Mouse (Mus musculus) ovary, postnatal 36 days (tissue): Measurements from ENCODE around the gene Ttc7b.

Experiments
- DNase-seq: peaks from one replicate; pipeline ENCODE4 v3.0.0; 2022; ENCODE audit warnings: low spot score, mixed read lengths

Ttc7b gene

DNA sequence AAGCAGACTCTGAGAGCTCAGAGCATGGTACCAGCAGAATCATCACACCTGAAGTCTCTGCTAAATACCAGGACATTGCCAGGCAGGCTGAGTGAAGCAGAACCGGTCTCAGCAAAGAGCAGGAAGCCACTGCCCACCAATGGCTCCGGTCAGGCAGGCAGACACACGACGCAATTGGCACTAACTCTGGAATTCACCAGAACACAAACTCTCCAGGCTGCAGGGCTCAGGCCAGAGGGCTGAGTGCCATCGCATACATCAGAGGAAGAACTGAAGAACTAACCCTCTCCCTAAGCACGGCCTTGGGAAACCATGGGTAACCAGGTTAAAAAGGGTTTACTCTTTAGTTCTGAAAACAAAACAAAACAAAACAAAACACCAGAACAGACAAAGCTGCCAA is 73.5 kb downstream of the Ttc7b start:
- DNase-seq, result no peak

DNA sequence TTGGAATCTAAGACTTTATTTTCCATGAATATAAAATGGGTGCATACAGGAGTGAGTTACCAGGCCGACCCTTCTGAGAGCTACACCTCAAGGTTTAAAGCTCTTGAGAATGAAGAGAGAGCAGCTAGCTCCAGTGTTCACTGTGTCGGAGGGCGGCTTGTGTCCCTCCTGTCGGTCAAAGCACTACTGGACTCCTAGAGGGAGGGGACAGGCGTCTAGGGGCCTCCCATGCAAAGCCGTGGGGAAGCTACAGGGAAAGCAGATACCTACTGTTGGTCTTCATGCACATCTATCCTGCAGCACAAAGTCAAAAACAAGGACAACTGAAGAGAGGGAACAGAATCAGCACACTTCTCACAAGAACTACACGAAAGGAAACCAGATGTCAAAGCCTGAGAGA is 74.9 kb downstream of the Ttc7b start:
- no peak for DNase-seq

DNA sequence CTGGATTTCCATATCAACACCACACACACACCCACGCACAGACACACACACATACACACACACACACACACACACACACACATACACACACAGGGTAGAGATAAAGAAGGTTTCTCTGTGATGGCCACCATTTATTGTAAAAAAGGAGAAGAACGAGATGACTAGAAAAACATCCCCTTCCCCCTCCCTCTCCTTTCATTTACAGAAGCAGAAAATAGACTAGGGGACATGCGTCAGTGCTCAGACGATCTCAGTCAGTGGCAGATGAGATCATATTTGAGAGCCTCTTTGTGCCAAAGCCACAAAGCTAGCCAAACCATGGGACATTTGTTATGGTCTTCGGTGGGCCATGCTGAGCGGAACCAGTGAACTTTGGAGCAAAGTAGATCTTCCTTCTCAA is 75.4 kb downstream of the Ttc7b start:
- DNase-seq, result no peak

DNA sequence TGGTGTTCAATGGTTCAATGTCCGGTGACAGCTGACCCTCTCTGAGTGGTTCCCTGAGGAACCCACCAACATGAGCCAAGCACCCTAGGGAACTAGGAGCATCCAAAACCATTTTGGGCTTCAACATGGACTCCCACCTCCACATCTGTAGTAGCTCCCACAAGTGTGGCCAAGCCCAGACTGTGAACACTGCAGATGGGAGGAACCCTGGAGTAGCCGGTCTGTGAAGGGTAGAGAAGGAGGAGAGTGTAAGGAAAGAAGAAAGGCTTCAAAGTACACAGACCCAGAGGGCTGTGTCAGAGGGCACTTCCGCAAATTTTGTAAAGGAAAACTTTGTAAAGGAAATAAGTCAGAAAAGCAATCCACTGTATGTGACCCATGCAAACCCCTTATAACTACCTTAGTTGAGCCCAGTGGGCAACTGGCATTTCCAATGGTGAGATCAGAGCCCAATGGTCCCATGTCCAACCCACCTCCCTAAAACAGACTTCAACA is 75.9 kb downstream of the Ttc7b start:
- no peak for DNase-seq

DNA sequence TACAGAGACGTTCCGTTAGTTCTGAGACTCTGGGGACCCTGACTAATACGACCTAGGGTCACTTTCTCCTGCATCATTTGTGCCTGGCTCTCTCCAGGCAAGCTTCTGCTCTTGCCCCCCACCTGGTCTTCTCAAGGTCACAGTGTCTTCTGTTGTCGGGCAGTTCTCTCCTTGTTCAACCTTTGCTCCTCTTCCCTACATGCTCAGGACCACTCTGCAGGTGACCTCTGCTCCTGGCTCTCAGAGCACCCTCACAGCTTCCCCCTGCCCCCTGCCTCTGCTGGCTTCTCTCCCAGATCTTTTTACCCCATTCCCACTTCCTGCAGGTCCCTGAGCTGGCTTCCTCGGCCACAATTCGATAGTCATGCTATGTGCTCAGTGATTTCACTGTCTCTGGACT is 77.2 kb downstream of the Ttc7b start:
- DNase-seq, result no peak

DNA sequence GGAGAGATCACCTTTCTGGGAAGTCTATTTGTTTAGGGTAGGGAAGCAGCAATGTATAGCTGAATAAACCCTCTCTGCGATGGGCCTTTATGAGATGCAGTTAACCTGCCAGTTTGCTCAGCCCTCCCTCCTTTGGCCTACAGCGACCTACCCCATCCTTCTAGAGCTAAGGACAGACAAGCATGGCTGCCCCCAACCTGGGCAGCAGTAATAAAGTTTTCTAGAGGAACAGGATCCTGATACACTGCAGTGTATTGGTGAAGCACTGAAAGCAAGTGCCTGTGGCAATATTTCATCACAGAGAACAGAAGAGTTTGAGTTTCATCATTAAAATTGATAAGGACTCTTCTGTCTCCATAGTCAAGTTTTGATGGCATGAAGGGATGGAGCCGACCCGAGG is 79.0 kb downstream of the Ttc7b start:
- no peak for DNase-seq

DNA sequence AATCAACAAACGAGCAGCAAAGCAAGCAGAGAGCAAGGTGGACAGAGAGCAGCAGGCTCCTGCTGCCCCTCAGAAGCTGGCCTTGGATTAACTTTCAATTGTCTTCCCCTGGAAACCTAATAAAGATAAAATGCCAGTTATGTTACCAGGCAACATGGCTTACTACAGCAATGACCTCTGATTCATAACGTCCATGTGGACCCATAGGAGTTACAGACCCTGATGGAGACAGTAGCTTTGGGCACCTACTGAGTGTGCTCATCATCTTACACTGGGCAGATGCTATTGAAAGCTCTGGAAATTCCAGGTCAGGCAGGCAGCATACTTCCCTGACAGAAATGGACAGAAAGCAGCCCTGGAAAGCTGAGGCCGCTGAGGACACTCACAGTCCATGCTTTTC is 80.7 kb downstream of the Ttc7b start:
- no peak for DNase-seq

DNA sequence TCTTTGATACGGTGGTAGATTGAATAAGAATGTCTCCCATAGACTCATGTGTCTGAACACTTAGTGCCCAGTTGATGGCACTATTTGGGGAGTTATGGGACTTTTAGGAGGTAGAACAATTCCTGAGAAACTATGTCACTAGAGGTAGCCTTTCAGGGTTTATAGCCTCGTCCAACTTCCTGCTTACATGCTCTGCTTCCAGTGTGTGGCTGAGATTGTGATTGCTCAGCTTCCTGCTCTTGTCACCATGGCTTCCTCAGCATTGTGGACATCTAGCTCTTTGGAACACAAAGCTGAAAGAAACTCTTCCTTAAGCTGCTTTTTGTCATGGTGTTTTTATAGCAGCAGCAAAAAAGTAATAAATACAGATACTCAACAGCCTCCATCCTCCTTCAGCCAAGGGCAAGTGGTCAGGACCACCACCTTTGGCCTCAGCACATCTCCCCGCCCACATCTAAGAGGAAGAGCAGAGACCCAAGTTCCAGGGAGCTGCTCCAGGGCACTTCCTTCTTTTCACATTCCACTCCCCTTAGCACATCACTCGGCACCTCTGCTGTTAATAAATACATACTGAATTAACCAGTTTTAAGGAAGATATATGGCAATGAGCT is 81.4 kb downstream of the Ttc7b start:
- DNase-seq, result no peak

DNA sequence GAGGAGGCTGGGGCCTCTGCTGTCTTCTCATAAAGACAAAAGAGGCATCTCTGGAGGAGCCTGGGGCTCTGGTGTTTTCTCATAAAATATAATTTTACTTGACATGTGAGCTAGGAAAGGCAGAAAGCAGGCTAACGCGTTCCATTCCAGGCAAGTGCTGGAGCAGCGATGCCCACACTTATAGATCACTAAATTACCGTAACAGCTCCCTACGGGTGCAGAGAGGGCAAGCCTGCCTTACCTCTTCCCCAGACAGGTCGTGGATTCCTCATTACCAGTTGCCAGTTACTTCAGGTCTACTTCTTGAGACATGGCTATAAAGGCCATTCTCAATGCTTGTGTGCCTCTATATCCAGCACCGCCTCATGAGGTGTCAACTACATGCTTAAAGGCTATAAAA is 82.1 kb downstream of the Ttc7b start:
- DNase-seq, result no peak

DNA sequence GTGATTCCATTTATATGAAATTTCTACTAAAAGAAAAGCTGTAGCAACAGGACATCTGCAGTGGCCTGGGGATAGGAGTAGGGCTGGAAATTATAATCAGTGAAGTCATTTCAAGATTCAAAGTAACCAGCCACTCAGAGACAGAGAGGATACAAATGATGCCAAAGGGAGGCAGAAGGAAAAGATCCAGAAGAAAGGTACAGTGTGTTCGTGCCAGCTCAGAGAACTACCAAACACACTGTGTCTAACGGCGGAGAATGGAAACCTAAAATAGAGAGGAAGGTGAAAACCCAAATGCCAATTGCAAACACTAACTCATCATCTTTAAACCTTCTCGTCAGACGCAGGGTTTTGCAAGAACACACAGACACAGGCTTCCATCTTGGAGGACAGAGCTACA is 82.8 kb downstream of the Ttc7b start:
- no peak for DNase-seq

DNA sequence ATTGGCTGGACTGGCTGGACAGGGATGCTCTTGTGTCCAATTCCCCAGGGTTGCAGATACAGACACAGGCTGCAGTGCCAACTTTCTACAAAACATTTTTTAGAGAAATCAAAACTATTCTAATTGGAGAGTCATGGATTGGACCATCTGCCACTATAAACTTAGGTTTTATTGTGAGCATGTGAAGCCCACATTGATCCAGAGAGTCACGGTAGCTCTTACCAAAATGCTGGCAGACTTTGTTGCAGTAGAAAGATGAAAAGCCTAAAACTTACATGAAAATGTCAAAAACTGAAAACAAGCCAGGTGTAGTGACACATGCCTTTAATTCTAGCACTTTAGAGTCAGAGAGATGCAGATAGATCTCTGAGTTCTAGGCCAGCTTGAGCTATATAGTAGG is 84.9 kb downstream of the Ttc7b start:
- DNase-seq, result no peak

DNA sequence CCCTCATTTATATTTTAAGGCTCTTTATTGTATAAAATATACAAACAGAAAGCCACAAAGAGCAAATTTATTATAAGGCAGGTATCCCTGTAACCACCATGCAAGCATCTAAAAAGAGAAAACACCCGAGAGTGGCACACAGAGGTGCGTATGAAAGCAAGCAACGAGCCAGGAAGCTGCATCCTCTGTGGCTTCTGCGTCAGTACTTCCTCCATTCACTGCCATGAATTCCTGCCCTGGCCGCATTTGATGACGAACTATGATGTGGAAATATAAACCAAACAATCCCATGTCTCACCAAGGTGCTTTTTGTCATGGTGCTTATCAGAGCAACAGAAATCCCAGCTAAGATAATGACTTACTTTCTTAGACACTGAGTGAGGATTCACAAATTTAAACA is 88.8 kb downstream of the Ttc7b start:
- no peak for DNase-seq

DNA sequence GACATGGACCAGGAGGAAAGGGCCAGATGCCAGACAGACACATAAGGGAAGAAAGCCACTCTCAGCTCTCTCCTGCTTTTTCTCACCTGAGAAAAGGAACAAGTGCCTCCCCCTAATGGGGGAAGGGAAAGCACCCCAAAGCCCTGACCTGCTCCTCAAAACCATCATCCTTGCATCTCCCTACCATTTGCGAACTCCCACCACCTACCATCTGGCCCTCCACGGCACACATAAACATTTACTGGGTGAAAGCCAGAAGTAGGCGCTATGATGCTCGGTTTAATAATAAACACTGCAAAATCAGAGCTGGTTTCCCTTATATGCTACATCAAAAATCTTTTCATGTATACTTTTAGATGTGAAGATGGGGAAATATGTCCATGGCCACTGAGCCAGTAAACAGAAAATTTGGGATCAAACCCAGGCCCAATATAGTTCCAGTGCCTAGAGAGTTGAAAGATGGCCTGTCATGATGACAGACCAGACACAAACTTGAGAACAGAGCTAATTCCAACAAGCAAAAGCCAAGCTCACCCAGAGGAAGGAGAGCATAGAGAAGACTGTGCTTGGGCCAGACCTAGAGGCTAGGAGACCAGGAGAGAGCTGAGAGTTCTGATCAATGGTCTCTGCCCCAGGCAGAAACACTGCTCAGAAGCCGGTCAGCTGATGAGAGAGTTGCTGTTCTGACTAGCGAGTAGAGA is 91.1 kb downstream of the Ttc7b start:
- DNase-seq, result no peak

DNA sequence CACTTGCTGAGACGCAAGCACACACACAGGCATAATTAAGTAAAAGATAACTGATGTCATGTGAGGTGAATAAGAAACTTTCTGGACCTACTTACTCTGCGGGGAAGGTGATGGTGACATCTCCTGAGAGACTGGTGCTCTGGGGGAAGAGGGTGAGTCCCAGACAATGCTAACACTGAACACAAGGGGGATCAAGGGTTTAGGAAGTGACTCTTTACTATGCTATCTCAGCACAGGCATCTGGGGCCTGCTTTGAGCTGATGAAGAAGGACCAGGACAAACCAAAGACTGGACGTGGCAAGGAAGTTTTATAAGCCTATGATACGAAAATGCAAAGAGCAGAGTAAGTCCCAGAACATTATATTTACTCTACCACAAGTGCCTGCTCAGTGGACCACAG is 92.4 kb downstream of the Ttc7b start:
- no peak for DNase-seq

DNA sequence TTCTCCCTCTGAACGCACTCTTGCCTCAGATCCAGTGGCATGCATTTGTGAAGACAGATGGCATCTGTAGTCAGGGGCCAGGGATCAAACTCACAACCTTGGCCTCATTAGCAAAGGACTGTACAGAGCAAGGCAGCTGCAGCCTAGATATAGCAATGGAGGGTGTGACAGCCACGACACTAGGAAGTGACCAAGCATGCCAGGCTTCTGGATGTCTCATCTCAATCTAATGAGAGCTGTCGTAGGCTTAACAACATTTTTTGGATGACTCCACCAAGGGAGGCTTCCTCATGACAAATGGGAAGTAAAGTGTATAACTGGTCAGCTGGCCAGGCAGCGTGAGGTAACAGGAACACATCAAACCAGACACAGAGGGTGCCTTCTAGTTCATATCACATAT is 94.4 kb downstream of the Ttc7b start:
- DNase-seq, result no peak

DNA sequence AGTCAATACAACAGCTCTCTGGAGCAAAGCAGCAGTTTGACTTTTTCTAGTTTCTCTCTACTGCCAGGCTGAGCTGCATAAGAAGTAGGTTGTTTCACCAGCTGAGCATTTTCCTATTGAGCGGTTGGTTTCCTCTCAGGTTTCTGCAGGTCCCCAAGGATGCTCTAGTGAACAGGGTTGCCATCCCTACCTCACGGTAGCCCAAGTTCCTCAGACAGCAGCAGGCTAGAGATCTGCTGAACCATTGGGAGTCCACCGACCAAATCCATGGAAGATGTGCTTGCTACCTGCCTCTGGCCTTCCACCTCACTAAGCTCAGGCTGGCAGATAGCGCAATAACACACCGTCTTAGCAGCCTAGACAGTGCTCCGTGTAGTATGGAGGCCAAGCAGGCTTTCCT is 95.6 kb downstream of the Ttc7b start:
- DNase-seq, result no peak

DNA sequence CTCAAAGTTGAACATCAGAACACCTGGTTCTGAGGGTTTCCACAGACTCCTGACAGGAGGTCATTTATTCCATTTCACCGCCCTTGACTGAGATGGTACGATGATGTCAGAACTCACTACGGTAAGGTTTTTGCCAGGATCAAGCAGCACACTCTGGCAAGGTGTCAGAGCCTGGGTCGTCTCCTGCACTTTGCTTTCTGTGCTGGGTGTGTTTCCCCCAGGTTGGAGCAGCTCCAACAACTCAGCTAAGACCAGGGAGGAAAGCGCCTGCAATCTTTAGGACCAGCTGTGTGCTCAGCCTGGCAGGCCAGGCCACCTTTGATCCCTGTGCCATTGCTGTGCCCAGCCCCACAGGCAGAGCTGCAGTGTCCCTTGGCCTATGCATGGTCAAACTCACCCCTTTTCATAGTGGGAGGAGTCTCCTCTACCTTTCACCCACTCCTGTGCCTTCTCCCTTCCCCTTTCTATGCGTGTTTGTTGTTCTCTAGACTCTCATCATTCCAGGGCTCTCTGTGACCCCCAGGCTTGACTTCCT is 98.3 kb downstream of the Ttc7b start:
- no peak for DNase-seq

DNA sequence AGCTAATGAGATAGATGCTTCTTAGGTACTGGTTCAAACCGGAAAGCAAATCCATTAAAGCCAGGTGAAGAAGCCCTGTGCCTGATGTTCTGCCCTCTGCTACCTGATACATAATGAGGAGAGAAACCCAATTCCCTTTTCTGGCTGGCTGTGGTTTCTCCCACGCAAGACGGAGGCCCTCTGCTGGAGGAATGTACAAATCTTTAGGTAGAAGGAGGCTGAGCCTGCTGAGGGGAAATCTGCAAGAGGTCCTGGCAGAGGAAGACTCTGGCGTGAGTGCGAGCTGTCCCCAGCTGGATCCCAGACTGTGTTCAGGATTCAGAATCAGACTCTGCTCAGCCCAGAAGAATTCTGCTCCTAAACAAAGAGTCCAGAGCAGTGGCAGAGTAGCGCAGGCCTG is 99.1 kb downstream of the Ttc7b start:
- no peak for DNase-seq

DNA sequence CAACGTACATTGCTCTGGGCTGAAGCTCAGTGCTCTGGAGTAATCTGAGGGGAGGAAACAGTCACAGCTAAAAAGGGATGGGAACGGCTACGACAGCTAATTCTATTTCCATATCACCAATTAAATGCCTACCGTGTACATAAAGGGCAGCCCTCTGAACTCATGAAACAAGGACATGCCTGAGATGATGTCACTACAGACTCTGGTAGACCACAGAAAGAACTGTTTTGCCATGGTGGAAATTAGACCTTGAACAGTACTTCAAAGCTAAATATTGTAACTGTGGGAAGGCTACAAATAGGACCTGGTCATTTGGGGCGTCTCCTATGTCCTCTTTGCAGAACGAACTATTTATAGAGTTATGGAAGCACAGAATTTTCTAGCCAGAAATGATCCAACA is 99.7 kb downstream of the Ttc7b start:
- no peak for DNase-seq

DNA sequence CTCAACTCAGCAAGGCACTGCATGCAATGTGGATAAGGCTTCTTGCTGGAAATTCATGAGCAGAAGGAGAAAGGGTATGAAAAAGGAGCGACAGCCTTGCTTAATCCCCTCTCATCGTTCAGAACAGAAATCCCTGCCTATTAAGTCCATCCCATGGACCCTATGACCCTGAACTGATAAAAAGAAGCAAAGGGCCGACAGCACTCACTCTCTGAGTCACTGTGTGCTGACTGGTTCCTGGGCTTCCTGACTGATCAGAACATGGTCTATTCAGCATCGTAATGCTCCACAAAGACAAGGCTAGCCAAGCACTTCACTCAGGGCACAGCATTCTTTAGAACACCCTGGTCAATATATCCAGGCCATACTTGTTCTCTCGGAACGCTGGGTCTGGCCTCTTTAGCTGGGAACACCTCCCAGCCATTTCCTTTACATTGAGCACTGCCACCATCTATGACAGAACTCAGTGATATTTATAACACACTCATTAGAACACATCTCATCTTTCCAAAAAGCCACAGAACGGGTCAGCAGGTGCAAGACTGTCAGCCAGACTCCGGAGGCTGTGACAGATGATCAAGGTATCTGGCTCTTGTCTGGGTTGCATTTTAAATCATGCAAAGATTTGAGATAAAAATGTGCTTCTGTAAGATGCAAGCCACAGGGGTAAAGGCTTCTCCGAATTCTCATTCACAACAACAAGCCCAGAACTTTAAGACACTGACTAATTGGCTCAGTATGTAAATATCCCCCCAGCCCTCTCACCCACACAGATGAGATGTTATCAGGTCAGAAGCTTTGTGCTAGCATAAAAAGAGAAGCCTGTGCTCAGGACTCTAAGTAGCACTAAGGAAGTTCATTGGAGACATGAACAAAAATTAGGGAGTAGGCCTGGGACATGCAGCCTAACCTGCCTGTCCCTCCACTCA is 100.4 kb downstream of the Ttc7b start:
- no peak for DNase-seq

DNA sequence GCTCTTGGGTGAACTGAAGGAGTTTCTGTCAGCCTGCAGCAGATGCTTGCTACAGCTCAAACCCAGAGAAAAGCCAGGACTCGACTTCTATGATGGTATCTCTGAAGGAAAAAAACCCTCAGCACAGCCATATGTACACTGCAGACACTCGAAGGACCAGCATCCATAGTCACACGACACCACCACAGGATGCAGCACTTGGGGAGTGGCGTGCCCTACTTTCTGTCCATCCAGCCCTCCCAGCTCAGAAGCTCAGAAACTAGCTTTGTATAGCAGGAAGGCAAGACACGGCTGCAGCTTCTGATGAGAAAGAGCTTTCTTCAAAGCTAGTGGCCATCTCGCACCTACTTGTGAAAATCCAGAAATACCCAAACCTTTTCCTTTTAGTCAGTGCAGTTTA is 104.8 kb downstream of the Ttc7b start:
- DNase-seq, result no peak

DNA sequence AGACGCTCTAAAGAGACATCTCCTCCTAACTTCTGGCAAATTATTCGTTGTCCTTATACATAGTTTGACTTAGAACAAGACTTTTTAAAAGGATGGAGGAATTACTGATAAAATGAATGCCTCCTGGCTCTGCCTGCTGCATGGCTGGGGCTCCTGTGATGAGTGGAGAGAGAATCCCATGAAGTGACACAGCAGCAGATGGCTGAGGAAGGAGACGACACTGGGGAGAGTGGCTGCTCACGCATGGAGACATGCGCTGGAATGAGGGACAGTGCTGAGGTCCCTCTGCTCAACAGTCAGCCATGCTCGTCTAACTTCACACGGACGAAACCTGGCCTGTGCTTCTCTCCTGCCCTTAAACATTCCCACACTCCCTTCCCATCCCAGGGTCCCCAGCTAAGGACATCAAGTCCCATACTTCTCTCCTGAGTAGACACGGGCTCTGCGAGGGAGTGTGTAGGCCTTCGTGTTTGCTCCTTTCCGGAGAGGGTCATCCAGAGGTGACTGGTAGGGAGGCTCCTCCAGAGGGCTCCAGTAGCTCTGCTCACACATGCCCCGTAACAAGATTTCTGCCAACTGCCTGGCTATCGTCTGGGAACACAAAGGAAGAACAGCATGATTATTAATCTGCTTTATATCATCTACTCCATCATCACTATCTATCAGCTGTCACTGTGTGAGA is 105.8 kb downstream of the Ttc7b start:
- no peak for DNase-seq
